Mouse (Mus musculus) frontal cortex, postnatal 14 days (tissue): Measurements from ENCODE around the gene Pdk1.

Experiments
- DNase-seq, 2 experiments: peaks; one replicate each; pipeline ENCODE4 v3.0.0; 2022; ENCODE audit warnings: low spot score in 2 of 2

Pdk1 gene

DNA sequence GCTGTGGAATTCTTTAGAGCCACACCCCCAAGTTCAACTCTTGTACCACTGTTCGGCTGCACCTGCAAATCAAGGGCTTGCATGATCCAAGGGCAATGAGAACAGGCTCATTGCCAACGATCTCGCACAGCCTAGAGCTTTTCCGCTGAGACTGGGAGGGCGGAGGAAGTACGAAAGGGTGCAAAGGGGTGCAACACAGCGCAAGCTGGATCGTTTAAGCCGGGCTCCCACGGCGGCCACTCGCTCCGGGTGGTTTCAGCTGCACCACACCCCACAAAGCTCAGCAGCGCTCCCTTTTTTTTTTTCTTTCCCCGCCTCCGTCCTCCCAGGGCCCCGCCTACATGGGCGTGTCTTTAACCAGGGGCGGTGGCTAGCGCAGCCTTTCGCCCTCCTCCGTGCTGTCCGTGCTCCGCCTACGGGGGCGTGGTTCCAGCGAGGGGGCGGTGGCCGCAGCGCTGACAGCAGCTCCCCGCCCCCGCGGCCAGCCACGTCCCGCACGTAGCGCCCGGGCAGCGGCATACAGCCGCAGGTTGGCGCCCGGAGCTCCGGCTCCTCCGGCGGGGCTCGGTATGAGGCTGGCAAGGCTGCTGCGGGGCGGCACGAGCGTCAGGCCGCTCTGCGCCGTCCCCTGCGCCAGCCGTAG, at the start of gene Pdk1:
Gene Pdk1 (plus strand): TSS at position 424 of the 643 bp plus-strand sequence.
- peak; percentile 91 to 94 for DNase-seq

DNA sequence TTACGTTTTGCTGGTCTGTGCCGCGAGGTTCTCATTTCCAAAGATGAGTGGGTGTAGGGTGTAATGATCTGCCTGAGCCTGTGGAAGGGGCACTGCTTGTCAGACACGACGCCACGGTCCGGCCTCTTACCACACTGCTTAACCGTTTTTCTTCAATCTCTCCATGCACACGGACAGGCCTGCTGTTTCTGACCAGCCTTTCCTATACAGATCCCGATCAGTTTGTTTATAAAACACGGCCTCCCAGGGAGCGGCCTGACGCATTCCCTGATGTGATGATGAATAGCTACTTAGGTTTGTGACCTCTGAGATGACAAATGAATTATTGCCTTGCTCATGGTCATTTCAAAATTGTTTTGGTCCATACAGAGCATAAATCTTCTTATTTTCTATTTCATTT, 48.9 kb upstream of the Pdk1 start:
- no peak for DNase-seq

DNA sequence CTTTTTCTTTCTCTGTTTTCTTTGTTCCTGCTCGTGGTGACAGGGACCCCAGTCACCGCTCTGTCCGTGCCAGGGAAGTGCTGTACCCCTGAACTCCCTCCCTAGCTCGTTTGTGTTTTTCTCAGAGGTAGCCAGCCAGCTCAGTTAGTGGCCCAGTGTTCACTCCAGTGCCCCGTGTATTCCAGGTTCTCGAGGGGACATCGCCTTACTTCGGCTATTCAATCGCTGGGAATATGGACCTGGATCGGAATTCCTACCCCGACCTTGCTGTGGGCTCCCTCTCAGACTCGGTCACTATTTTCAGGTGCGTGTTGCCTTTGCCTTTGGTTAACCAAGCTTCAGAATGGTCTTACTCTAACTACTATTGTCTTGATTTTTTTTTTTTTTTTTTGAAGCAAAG, 45.3 kb upstream of the Pdk1 start:
- no peak for DNase-seq

DNA sequence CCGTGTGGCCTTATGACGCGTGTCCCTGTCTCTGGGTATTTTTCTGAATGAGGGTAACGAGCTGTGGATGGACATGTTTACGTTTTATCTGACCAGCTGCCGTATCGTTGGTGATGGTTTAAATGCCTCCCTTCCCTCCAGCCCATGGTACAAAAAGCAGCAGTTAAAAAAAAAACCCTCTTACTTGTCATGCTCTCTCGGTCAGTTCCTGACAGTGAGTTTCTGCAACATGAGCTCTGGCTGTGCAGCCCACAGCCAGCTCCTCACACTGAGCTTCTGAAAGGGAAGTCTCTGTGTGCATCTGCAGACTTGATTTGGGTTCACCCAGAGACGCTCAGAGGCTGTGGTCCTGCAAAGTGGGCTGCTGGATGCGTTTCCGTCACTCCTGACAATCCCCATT, 44.1 kb upstream of the Pdk1 start:
- no peak for DNase-seq

DNA sequence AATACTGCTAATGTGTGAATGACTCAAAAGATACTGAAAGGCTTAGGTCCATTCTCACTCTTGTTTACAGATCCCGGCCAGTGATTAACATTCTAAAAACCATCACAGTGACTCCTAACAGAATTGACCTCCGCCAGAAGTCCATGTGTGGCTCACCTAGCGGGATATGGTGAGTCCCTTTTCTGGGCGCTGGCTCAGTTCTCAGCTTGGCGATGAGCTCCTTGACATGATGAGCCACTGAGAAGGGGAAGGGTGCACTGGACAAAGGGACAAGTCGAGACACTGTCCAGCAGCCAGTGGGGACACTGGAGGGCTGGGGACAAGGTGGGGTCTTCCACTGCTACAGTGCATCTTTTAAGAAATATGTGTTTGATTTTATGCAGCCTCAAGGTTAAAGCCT, 39.4 kb upstream of the Pdk1 start:
- DNase-seq, result no peak

DNA sequence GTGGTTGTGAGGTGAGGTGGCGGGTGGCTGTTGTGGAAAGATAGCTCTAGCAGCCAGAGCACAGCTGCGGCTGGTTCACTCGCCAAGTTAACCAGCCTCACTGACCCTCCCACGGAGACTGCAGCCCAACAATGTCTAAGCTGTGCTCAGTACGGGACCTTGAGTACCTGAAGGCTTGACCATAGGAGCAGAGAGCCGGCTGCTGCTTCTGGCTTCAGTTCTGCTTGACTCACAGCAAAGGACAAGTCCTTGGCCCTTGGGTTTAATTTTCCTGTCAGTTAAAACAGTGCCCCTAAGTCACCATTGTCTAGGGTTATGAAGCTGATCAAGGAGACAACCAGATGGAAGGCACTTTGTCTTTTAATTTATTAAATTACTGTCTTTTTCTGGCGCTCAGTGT, 38.7 kb upstream of the Pdk1 start:
- DNase-seq, result no peak

DNA sequence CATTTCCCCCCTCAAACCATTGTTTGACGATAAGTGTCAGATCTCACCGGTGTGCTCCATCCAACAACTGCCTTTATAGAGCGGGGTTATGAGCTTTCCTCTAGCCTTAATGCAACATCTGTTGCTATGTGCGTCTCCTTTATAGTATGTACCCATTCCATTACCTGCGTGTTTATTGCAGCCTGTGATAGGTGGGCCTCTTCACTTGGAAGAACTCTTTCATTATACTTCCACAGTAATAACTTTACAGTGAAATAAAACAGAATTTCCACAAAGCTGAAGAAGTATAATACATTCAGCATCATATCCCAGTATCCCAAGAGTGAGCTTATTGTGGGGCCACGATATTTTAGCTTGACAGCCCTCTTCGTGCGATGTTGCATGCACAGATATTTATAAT, 37.5 kb upstream of the Pdk1 start:
- DNase-seq, result no peak

DNA sequence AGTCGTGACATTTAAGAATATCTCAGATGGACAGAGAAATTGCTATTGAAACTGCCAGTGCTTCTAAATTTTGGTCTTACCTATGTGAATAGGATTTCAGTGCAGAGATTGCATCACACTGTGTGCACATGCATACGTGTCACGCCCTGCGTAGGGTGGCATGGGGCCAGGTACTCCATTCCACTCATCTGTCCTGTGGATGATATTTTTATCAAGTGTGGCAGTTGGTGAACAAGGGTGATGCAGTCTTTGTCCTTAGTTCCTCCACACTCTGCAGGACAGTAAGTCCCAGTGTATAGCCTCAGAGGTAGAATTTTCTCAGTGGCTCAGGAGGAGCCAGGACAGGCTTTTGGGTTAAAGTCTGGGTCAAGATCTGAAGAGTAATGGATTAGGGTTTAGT, 36.8 kb upstream of the Pdk1 start:
- no peak for DNase-seq

DNA sequence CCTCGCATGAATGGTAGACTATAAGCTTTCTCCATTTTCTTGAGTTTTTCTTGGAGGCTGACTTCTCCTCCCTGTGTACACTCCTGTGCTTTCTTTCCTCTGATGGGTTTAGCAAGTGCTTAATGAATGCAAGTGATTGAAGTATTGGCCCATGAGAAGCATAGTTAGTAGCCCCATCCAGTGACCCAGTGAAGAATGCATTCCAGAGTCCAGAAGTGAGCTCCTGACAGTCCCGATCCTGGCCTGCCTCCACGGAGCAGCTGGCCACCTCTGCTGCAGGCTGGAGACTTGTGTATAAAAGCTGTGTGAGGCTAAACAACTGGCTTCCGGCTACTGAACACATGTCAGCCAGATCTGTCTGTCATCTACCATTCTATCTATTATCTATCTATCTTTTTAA, 35.8 kb upstream of the Pdk1 start:
- no peak for DNase-seq

DNA sequence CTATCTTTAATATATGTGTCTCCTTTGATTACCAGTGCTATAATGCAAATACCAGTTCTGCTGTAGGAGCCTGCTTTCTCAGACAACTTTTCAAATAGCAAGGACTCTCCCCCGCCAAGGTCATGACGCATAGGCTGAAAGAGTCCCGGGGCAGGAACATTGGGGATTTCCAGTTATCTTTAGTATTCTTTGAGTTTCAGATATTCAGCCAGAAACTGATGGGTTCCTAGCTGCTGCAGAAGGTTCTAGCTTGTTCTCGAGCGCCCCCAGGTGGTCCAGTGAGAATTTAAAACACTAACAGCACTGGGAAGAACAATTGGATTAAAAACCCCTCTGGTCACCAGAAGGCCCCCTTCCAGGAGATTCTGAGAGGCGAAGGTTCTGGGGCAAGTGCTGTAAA, 35.2 kb upstream of the Pdk1 start:
- peak in 1 of 2 experiments; percentile 63 for DNase-seq

DNA sequence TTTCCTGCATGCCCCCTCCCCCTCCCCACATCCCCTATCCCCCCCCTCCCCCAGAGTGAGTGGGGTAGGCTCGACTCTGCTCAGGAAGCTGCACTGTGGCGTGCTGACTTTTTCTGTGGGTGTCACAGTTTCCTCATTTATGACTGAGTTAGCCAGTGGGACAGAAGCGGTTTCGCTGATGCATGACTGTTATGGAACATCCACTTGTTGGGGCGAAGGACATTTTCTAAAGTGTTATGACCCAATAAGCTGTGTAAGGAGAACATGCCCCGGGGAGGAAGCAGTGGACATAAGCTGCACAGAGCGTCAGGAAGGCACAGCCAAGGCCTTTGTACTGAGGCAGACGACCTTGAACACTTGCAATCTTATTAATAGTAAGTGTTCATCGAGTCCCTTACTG, 29.7 kb upstream of the Pdk1 start:
- no peak for DNase-seq

DNA sequence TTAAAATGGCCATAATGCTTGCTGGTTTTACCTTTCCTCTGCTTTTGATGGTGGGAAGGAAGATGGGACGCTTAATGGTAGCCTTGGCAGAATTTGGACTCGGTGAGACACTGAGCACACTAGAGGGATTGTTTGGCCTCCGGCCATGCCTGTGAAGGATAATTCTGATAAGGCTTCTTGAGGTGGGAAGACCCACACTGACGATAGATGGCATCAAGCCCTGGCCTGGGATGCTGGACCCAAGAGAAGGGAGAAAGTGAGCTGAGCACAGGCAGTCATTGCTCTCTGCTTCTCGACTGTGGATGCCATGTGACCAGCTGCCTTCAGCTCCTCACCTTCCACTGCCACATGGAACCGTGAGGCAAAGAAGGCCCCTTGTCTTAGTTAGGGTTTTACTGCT, 28.1 kb upstream of the Pdk1 start:
- DNase-seq, result no peak

DNA sequence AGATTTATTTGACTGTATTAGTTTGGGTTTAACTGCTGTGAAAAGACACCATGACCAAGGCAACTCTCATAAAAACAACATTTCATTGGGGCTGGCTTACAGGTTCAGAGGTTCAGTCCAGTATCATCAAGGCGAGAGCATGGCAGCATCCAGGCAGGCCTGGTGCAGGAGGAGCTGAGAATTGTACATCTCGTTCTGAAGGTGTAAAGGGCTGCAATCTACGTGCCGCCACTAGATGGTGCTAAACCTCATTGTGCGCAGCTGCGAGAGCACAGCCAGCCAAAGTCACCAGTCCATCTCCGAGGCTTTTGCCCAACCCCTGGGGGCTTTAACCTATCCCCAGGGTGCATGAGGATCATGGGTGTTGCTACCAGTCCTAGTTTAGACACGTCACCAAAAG, 20.9 kb upstream of the Pdk1 start:
- DNase-seq, result peak; percentile 32 to 54

DNA sequence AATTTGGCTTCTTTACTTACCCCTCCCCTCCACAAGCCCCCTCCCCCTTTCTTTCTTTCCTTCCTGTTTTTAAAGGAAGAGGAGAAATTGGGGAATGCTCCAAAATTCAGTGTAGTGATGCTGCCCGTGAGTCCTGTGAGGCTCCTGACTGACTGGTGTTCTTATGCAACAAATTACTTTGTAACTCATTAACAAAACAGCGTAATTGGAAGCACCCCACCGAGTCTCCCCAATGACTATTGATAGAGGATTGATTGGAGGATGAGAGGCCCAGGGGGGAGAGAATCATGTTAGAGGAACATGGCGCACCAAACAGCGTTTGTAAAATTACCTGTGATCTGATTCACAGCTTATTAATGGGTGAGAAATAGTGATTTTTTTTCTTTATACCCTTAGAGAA, 17.9 kb upstream of the Pdk1 start:
- DNase-seq, result no peak

DNA sequence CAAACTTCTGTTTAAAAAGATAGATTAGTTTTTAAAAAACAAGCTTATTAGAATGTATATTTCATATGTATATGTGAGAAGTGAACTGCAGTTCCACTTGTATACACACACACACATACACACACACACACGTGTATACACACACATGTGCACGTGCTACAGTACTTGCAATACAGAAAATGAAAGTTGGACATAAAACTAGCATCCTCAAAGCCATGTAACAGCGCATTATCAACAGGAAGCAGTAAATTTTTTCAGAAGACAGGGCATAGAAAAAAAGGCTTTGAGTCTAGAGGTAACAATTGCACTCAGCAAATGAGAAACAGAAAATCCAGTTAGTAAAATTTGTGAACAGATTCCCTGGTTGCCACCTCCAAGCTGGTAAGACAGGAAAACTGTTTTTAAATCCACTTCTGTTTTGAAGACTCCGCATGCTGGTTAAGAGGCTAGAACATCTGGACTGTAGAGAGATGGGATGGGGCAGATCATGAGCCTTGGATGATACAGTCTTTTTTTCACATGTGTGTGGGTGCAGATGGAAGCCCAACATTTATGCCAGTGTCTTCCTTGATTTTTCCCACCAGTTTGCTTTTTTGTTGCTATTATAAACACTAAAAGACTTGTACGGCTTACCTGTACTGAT, 9.4 kb upstream of the Pdk1 start:
- DNase-seq, result no peak

DNA sequence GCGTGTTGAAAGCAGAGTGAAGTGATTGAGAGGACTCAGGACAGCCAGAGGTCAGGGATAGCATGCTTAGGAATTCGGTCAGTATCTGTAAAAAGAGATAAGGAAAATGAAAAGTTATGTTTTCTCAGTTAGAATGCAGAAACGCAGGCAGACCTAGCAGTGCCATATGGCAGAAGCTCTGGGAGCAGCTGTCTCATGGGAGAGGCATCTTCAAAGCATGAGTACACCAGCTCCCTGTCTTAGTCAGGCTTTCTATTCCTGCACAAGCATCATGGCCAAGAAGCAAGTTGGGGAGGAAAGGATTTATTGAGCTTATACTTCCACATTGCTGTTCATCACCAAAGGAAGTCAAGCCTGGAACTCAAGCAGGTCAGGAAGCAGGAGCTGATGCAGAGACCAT, 8.0 kb upstream of the Pdk1 start:
- peak; percentile 50 for DNase-seq

DNA sequence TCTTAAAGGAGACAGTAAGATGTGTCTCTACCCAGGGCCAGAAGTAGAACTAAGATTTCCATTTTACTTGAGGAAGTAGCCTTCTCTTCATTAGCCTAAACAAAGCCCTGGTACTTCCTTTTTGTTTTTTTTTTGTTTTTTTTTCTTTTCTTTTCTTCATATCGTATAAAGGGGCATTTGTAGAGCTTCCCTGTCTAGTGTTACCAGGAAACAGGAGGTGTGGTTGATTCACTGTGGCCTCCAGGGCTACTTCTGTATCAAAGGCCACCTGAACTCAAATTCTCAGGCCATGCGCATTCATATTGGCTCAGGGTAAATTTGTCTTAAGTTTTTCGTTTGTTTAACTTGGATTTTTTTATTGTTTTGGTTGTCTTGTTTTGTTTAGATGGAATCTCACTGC, 7.1 kb upstream of the Pdk1 start:
- DNase-seq, result no peak

DNA sequence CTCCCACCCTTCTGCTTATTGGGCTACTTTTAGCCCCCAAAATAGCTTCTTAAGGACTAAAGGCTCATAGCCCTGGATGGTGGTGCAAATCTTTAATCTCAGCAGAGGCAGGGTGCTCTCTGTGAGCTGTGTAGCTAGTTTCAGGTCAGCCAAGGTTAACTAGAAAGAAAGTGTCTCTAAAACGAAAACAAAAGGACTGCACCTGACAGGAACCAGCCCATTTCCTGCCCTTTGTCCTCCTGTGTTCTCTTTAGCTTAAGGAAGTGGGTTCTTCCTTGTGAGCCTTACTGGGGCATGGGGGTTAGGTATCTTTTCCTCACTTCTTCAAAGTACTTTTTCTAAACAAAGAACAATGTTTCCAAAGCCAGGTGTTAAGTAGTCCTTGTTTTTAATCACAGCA, 6.5 kb upstream of the Pdk1 start:
- no peak for DNase-seq

DNA sequence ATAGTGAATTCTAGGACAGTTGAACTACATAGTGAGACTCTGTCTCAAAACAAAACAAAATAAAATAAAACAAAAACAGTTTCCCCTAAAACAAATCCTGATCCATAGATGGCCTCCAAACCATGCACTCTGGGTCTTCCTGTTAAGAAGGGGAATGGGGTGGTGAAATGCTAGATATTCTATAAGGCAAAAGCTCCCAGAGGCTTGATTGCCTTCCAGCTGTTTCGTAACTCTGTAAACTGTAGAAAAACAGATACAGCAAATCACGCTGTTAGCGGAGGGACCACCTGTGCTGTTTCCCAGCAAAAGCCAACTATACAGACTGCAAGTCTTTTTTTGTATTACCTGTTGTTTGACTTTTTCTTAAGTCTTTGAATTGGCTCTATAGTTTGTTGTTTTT, 6.0 kb upstream of the Pdk1 start:
- DNase-seq, result no peak

DNA sequence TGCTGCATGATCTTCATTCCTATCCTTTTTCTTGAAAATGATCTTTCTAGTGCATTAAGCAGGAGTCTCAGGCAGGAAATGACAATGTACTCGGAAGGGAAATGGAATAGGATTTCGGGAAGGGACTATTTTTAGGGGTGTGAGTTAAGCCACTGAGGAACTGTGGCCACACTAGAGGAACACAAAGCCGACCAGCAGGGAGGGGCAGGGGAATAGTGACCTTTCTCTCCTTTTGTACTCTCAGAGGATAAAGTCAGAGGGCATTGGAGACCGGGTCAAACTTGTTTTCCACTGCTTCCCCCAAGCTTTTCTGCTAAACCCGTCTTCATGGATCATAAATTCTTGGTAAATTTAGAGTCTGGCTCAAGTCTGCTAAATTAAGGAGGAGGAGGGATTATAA, 5.5 kb upstream of the Pdk1 start:
- DNase-seq, result no peak

DNA sequence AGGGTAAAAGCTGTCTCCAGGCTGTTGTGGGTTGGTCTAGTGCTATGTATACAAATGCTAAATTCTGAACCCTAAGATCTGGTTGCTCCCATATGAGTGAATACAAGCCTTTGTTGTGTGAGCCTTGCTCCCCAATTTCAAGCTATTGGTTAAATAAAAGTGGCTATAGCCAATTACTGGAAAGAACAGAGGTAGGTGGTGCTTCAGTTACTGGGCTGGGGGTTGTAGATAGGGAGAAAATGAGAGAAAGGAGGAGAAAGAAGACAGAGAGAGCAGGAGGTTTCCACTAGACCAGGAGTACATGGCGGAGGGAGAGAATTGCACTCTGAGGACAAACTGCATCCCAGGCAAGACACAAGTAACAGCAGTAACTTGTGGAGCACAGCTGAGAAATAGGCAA, 4.8 kb upstream of the Pdk1 start:
- no peak for DNase-seq

DNA sequence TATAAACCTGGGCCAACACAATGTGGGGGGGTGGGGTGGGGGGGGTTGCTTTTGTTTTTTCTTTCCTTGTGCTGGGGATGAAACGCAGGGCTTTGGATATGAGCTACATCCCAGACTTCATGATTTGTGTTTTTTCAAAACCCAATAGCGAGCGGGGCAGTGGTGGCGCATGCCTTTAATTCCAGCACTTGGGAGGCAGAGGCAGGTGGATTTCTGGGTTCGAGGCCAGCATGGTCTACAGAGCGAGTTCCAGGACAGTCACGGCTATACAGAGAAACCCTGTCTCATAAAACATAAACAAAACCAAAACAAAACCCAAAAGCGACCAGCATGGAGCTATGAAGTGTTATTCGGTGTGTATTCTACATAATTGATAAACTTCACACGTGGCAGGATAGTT, 883 bp upstream of the Pdk1 start:
- DNase-seq, result no peak

DNA sequence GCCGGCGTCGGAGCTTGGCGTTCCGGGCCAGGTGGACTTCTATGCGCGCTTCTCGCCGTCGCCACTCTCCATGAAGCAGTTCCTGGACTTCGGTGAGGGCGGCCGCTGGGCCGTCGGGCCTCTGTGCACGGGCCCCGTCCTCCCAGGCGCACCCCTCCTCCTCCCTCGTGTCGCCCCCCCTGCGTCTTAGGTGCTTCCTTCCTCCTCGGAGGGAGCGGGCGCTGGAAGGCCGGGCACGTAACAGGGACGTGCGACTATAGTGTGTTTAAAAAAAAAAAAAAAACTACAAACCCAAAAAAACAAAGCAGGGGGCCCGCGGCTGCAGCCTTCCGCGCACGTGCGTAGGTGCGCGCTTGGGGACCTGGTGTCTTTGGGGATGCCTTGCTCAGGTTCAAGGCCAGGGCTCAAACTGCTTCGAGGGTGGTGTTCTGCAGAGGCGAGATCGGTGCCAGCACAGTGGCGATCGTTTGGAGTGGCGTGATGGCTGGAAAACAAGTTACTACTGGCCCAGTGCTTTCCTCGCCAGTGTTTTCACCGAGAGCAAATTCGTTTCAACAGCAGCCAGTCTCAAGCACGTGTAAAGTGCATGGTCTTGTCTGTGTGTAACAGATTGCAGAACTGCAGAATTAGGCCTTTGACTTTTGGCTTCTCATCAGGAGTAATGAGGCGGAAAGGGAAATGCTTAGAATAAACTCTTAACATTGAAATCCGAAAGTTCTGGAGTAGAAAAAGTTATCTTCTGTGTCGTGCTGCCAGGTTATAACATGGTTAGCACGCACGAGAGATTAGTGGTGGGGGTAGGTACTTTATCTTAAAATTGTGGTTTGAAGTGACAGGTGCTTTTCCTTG, 674 bp downstream of the Pdk1 start:
- peak; percentile 14 to 22 for DNase-seq
